Mouse (Mus musculus): ENCODE results near the gene Eln. TPM values are rescaled to one million over a fixed set of nuclear protein-coding genes. Genes with fewer than 3 reads are reported as not detected.

Eln gene
- polyA plus RNA-seq, 1 experiment = 76.3 TPM

- no peak for DNase-seq (ENCODE audit: low spot score)
Observed at GRCm38 (mm10) chr5:134684398-134684797, 62.7 kb downstream of the Eln start.

DNA sequence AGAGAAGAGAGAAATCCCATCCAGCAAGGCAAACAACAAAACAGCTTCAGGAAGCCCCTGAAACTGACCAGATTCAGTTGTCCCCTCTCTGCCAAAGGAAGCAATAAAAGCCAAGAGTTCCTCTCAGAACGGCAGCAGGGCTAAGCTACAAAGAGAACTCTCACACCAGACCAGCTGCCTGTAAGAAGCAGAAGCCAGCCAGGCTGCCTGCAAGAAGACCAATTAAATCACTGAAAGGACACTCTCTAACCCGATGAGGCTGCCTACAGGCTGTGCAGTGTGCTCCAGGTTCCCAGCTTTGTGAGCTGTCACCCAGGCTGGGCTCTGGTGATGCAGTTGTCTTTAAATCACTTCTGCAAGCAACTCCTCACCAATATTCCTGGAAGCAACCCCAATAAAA, 63.3 kb downstream of the Eln start:
- no peak for DNase-seq (ENCODE audit: low spot score)

- DNase-seq (ENCODE audit: low spot score) = peak; percentile 38
Observed at GRCm38 (mm10) chr5:134680238-134680637, 66.9 kb downstream of the Eln start.

DNA sequence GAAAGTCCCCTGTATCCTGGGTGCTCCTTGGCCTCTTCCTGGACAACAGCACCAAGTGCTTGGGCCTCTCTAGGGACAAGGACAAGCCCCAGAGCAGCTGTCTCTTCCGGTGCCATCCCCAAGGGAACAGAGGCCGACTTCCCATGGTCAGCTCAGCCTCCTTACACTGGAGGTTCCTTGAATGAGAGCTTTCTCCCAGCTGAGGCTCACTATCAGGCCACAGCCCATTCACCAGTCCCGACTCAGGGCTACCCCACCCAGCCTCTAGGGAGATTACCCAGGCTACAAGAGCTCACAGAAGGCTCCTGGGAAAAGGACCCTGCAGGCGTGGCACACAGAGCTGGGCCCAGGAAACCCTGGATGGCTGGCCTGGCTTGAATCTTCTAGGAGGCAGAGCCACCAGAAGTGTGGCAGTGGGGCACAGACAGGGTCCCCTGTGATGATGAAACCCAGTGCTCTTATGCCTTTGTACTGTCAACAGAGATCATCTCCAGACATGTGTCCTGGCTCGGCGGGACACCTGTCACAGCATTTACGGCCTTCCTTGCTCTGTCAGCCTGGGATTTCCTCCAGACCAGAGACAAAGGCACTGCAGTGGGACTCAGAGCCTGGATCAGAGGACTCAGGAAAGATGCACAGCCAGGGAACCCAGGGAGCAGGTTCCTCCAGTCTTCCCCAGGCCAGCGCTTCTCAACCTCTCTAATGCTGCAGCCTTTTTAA, 68.1 kb downstream of the Eln start:
- no peak for DNase-seq (ENCODE audit: low spot score)

- DNase-seq (ENCODE audit: low spot score) = no peak
Observed at GRCm38 (mm10) chr5:134678031-134678430, 69.1 kb downstream of the Eln start.

- no peak for DNase-seq (ENCODE audit: low spot score)
Observed at GRCm38 (mm10) chr5:134677491-134677890, 69.6 kb downstream of the Eln start.

DNA sequence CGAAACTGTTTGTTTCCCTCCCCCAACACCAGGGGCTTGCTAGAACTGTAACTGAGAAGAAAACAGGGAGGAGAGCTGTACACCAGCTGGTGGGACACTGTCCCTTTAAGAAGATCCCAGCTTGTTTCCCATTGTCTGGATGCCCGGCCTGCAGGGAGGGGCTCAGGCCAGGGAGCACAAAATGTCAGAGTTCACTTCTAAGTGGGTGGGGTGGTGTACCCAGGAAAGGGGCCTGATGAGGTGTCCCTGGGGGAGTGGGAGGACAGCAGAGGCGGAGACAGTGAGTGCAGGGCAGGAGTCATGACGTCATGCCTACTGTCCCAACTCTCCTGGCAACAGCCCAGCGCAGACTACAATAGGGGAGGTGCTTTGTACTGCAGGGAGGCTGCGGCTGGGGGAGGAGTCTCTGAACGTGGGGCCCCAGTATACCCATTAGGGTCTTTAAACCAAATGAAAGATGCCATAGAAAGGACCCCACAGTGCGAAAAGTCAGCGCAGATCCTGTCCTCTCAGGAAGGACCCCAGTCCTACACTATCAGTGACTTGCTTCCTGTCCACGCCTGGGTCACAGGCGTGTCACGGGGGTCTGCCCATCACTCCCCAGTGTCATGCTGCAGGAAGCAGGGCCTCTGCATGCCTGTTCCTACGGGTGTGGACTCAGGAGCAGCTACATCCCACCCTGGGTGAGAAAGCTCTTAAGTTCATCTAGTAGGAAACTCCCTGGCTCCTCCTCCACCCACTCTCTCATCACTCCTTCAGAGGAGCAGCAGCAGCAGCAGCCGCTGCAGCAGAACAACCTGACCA, 71.0 kb downstream of the Eln start:
- DNase-seq (ENCODE audit: low spot score) = peak; percentile 45

GRCm38 (mm10) chr5:134674977-134675376, 72.1 kb downstream of the Eln start:
- DNase-seq (ENCODE audit: low spot score) = no peak

DNA sequence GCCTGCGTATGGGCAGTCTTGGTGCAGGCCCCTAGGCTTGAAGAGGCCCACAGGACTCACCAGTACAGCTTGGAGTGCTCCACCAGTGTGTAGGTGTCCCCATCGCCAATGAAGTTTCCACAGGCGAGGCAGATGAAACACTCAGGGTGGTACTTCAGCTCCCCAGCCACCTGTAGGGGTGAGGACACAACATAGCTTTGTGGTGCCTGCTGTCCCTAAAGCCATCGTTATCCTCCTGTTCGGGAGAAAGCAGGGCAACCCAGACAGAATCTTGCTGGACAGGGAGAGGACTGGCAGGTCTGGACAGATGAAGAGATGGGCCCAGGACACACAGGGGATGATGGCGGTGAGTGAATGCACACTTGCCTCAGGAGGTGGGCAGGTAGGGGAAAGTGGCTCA, 74.5 kb downstream of the Eln start:
- DNase-seq (ENCODE audit: low spot score) = no peak

- DNase-seq (ENCODE audit: low spot score) = no peak
Observed at GRCm38 (mm10) chr5:134672198-134672516, 75.0 kb downstream of the Eln start.

DNA sequence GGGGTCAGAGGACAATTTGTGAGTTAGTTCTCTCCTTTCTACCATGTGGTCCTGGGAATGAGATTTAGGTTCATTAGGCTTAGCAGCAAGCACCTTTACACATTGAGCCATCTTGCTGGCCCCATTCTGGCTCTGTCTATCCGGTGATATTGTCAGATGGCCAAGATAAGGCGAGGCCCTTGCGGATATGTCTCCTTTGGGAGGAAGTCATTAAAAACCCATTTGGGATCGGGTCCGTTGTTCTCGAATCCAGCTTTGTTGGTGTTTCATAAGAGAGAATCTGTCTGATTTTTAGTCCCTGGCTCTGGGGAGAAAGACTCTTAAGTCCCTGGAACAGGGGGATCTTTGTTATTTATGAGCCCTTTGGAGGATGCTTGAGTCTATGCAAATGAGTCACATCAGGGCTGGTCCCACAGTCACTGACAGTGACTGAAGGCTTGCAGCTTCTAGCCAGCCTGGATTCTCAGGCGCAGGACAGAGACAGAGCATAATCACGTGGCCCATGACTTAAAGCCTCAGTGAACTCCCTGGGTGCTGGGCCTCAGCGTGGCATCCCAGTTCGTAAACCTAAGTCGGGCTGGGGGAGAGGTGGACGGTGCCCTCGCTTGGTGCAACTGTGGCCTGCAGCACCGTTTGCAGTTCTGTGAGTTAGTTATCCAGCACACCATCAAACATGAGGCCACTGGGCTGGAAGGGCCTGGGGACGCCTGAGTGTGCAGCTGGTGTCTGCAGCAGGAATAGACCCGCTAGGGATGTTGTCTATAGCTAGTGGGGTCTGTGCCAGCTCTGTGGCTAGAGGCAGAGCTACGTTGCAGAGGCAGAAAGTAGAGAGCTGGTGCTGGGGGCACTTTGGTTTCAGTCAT, 75.6 kb downstream of the Eln start:
- DNase-seq (ENCODE audit: low spot score) = no peak

DNA sequence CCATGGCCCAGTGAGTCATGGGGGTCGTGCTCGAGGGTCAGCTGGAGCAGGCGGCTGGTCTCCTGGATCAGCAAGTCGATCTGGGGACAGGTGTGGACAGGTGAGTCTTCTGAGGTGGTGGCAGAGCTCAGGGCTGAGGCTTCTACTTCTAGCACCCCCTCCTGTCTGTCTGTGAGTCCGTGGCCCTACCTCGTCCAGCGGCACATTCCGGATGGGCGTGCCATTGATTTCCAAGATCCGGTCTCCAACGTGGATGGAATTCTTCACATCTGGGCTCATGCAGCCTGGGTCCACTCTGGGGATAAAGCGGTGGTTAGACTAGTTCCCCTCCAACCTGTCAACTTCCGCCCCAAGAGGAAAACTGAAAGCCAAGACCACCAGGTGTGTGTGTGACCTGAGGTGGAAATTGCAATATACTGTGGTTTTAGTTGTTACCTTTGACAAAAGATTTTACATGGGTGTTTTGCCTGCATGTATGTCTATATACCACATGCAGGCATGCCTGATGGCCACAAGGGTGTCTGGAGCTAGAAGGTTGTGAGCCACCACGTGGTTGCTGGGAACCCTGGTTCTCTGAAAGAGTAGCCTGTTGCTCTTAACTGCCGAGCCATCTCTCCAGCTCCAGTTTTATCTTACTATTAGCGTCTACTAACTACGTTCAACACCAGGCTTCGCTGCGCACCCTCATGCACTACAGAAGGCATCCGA, 78.0 kb downstream of the Eln start:
- no peak for DNase-seq (ENCODE audit: low spot score)

GRCm38 (mm10) chr5:134668495-134668894, 78.6 kb downstream of the Eln start:
- no peak for DNase-seq (ENCODE audit: low spot score)

DNA sequence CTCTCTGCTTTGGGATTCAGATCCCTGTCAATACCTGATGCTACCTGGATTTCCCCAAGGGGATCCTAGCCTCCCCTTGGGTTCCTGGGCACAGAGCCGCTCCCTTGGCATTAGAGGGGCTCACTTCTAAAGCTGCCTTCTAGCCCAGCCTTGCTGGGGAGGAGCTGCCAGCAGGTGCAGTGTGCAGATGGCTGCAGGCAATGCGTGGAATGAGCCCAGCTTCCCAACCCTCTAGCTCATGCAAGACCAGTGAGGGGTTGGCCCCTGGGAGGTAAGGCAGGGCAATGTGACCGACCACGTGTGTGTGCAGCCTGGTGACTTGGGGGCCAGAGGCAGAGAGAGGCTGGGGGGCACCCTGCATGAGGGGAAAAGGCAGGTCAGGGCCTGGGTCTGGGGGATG, 90.4 kb downstream of the Eln start:
- DNase-seq (ENCODE audit: low spot score) = no peak

Other genes with a start within 250 kb of the Eln start
- 11.1 and 15.6 TPM in 2 replicates for gene Clip2, start 194.9 kb downstream of the Eln start, polyA plus RNA-seq (2012; rRNA removed)
- gene Syna, start 187.2 kb downstream of the Eln start, polyA plus RNA-seq (2012; rRNA removed) = 0.09 and 0.10 TPM in 2 replicates
- gene Rfc2, start 166.0 kb downstream of the Eln start, polyA plus RNA-seq (2012; rRNA removed) = 69.2 and 82.6 TPM in 2 replicates
- 6.9 TPM in 2 replicates for gene Lat2, start 132.3 kb downstream of the Eln start, polyA plus RNA-seq (2012; rRNA removed)
- gene Eif4h, start 107.8 kb downstream of the Eln start, polyA plus RNA-seq (2012; rRNA removed) = 221 and 232 TPM in 2 replicates
- 10.6 and 12.6 TPM in 2 replicates for gene Limk1, start 58.7 kb downstream of the Eln start, polyA plus RNA-seq (2012; rRNA removed)
- not detected in 2 replicates for gene Tmem270, start 159.4 kb upstream of the Eln start, polyA plus RNA-seq (2012; rRNA removed)
- not detected in 2 replicates for gene Cldn13, start 168.2 kb upstream of the Eln start, polyA plus RNA-seq (2012; rRNA removed)
- 84.7 and 103 TPM in 2 replicates for gene Mettl27, start 185.0 kb upstream of the Eln start, polyA plus RNA-seq (2012; rRNA removed)
- gene Cldn4, start 199.6 kb upstream of the Eln start, polyA plus RNA-seq (2012; rRNA removed) = 295 and 393 TPM in 2 replicates
- gene Cldn3, start 238.9 kb upstream of the Eln start, polyA plus RNA-seq (2012; rRNA removed) = 0.15 and 0.17 TPM in 2 replicates

All from urinary bladder, adult 2 months (tissue).